Mouse (Mus musculus): Measurements from ENCODE around the gene Zbtb41. TPM values are rescaled to one million over a fixed set of nuclear protein-coding genes. Genes with fewer than 3 reads are reported as not detected.
"Not testable (repeated sequence)": the region's sequence is repeated elsewhere in the genome, so short reads cannot be mapped to it uniquely, and the experiment has no call there.

Zbtb41 gene
- 10.6 and 13.6 TPM in 2 replicates for polyA plus RNA-seq (2016; fragmentation: Nextera tagmentation; extraction: Ambion mirVana)

DNA sequence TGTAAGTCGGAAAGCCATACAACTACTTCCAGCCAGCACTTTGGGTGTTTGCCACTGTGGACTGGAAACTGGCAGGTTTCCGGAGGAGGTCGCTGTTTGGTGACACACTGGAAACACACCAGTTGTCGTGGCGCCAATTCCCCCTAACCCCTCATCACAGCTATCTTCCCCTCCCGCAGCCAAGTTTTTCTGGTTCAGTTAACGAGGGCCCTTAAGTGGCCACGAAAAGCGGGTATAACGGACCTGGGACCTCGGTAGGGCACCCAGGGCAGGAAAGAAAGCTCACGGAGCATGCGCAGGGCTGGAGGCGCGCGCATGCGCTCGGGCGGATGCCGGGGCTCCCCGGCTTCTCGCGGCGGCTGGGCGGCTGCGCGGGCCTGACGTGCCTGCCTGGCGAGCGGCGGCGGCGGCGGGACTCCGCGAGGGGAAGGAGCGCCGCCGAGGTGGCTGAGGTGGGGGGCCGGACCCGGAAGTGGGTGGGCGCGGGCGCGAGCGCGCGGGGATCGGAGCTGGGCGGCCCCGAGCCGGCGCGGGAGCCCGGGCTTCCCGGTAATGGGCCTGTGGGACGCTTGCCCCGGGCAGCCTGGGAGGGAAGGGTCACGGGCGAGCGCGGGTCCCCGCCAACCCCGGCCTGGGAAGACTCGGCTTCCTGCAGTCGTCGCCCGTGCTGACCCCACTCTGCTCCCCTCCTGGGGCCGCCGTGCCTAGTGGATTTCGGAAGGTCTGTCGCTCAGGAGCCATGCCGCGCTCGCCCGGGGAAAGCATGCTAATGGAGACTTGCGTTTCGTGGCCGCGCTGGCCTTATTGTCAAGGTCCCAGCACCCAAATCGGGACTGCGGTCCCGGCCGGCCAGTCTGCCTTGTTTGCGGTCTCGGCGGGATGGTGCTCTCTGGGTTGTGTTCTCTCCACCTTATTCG, at the start of gene Zbtb41:
Gene Zbtb41, plus strand, starts transcription at position 414 of the 917 bp plus-strand sequence.
- peak; percentile 91 for DNase-seq (ENCODE audit: low spot score)
- H3K27ac ChIP-seq (replicated peaks): peak within 1 kb of the TSS; percentile 98
- H3K4me1 ChIP-seq: peaks cover 46% of the 10 kb centered on the region
- peak within 1 kb of the TSS; percentile 89 for H3K4me3 ChIP-seq
- H3K27me3 ChIP-seq (ENCODE audit: low read depth, poor library complexity, severe bottlenecking): no peaks in the 10 kb centered on the region
- WGBS: under 1% methylated on average over 84 of the region's 88 CpGs
- peaks cover 14% of the 10 kb centered on the region for H3K36me3 ChIP-seq
- no peaks in the 10 kb centered on the region for H3K9me3 ChIP-seq (replicated peaks)

DNA sequence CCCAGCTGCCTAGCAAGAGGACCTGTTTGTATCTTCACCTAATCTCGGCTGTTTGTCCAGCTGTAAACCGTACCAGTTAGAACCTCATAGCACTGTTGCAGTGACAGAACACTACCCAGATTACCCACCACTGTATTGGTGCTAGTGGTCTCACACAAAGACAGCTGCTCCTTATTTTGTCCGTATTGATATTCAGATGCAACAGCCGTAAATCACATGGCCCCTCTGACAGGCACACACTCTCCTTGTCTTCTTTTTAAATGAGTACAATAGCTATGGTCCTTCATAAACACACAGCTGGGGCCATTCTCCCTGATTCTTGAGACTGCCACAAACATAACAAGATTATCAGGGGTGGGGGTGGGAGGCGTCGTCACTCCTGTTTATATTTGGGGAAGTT, 46.2 kb upstream of the Zbtb41 start:
- DNase-seq (ENCODE audit: low spot score): peak; percentile 16
- H3K4me1 ChIP-seq: peaks cover 27% of the 10 kb centered on the region
- H3K9me3 ChIP-seq (replicated peaks): no peaks in the 10 kb centered on the region
- 31% methylated on average over 6 of the region's 6 CpGs for WGBS
- H3K27ac ChIP-seq (replicated peaks): peak overlapping the region; percentile 61
- no peaks in the 10 kb centered on the region for H3K27me3 ChIP-seq (ENCODE audit: low read depth, poor library complexity, severe bottlenecking)
- peak overlapping the region; percentile 42 for H3K4me3 ChIP-seq
- no peaks in the 10 kb centered on the region for H3K36me3 ChIP-seq

GRCm38 (mm10) chr1:139376638-139377286, 45.3 kb upstream of the Zbtb41 start, which contains the start of gene Crb1:
TSS of gene Crb1 (minus strand) at chr1:139377100.
- WGBS: 11% methylated on average over 5 of the region's 5 CpGs
- H3K4me1 ChIP-seq: peaks cover 27% of the 10 kb centered on the region
- H3K4me3 ChIP-seq: peak within 1 kb of the TSS; percentile 42
- H3K27ac ChIP-seq (replicated peaks): peak within 1 kb of the TSS; percentile 70
- H3K27me3 ChIP-seq (ENCODE audit: low read depth, poor library complexity, severe bottlenecking): no peaks in the 10 kb centered on the region
- H3K9me3 ChIP-seq (replicated peaks): no peaks in the 10 kb centered on the region
- H3K36me3 ChIP-seq: no peaks in the 10 kb centered on the region
- peak; percentile 31 for DNase-seq (ENCODE audit: low spot score)

DNA sequence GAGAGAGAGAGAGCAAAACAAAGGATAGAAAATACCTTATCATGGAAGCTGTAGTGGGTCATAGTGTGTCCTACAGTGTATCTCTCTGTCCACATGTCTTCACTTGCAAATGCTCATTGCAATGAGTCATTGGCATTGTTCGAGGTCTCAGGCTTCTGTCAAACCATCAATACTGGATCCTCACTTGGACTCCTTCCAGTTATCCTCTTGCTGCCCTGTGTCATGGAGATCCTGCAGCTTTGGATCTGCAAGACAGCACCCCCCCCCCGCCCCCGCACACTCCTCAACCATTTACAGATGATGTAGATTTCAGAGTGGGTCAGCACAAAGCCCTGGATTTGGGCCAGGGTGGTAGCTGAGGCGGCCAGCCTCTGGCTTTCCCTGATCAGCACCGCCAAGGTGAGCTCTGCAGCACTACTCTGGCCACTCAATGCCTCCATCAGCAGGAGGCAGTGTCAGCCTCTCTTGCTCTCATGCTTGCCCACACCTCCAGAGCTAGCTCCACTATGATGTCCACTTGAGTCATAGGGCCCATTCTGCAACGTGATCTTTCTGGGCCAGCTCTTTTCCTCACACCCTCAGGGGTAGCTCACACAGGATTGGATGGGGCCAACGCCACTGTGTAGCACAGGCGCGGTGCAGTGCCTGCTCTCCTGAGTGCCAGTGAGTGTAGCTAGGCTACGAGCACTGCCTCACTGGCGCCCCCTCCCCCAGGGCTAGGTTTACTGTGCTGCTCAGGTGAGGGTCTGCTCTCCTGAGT, 43.0 kb upstream of the Zbtb41 start:
- no peak for DNase-seq (ENCODE audit: low spot score)
- Histone ChIP-seq H3K36me3 (no peaks in the 10 kb centered on the region), H3K27me3 (ENCODE audit: low read depth, poor library complexity, severe bottlenecking) (no peaks in the 10 kb centered on the region), H3K27ac (replicated peaks) (no peak overlapping the region; the same call in 1 of the 2 replicates), H3K9me3 (replicated peaks) (no peaks in the 10 kb centered on the region), H3K4me1 (peaks cover 27% of the 10 kb centered on the region), H3K4me3 (no peak overlapping the region)
- 19% methylated on average over 11 of the region's 11 CpGs for WGBS

DNA sequence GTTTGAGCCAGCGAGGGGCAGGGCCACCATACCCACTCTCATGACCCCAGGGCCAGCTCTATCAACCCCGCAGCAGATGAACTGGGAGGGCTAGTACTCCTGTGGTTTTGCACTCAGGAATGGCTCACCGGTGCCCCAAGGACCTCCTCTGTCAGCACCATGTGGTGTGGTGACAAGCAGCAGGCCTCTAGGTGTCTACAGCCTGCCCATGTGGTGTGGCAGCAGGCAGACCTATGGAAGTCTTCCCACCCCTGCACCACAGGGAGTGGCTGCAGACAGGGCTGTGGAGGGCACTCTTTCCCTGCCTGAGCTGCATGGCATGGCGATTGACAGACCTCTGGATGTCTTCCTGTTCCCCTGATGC, 42.5 kb upstream of the Zbtb41 start:
- H3K9me3 ChIP-seq (replicated peaks): no peaks in the 10 kb centered on the region
- H3K27me3 ChIP-seq (ENCODE audit: low read depth, poor library complexity, severe bottlenecking): no peaks in the 10 kb centered on the region
- no peaks in the 10 kb centered on the region for H3K36me3 ChIP-seq
- H3K4me3 ChIP-seq: no peak overlapping the region
- 23% methylated on average over 4 of the region's 4 CpGs for WGBS
- H3K4me1 ChIP-seq: peaks cover 27% of the 10 kb centered on the region
- no peak overlapping the region; the same call in 1 of the 2 replicates for H3K27ac ChIP-seq (replicated peaks)
- DNase-seq (ENCODE audit: low spot score): no peak

DNA sequence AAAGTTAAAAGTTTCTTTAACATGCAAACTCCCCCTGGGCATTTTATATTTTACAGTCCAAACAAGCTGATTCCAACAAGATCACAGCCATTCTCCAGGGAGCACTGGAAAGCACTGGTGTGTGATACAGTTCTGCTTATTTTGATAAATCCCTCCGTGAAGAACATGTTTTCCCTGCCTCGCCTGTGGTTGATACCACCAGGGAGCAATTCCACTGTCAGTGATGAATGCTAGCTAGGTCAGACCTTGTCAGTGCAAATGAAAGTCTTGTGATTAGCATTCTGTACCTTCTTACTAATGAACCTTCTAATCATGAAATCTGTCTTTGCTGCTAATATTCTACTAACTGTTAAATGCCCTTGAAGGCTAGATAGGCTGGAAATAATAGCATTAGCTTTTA, 30.3 kb upstream of the Zbtb41 start:
- 67% methylated on average over 2 of the region's 2 CpGs for WGBS
- Histone ChIP-seq H3K27me3 (ENCODE audit: low read depth, poor library complexity, severe bottlenecking) (no peaks in the 10 kb centered on the region), H3K4me3 (no peak overlapping the region), H3K9me3 (replicated peaks) (no peaks in the 10 kb centered on the region), H3K4me1 (no peaks in the 10 kb centered on the region), H3K36me3 (no peaks in the 10 kb centered on the region), H3K27ac (replicated peaks) (no peak overlapping the region)
- no peak for DNase-seq (ENCODE audit: low spot score)

DNA sequence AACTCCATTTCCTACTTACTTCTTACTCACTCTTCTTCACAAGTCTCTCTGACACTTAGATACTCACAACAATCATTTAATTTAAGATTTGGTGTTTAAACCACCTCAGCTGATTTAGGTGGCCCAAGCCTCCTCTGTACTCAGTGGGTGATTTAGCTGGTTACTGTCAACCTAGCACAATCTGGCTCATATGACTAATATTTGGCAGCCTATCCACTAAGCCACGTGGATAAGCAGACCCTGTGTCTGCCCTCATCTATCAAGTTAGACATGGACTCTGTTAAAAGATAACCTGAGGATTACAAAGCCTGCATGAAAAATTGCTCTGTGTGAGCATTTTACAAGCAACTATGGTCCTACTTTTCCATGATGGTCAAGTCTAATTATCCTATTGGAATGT, 25.5 kb upstream of the Zbtb41 start:
- no peak overlapping the region for H3K4me3 ChIP-seq
- no peaks in the 10 kb centered on the region for H3K4me1 ChIP-seq
- no peak overlapping the region for H3K27ac ChIP-seq (replicated peaks)
- H3K9me3 ChIP-seq (replicated peaks): no peaks in the 10 kb centered on the region
- WGBS: 59% methylated on average over 1 of the region's 1 CpGs
- no peak for DNase-seq (ENCODE audit: low spot score)
- no peaks in the 10 kb centered on the region for H3K27me3 ChIP-seq (ENCODE audit: low read depth, poor library complexity, severe bottlenecking)
- no peaks in the 10 kb centered on the region for H3K36me3 ChIP-seq

GRCm38 (mm10) chr1:139405766-139406165, 16.3 kb upstream of the Zbtb41 start:
- Histone ChIP-seq H3K9me3 (replicated peaks) (no peaks in the 10 kb centered on the region), H3K4me1 (no peaks in the 10 kb centered on the region), H3K27me3 (ENCODE audit: low read depth, poor library complexity, severe bottlenecking) (no peaks in the 10 kb centered on the region), H3K36me3 (no peaks in the 10 kb centered on the region), H3K4me3 (no peak overlapping the region), H3K27ac (replicated peaks) (no peak overlapping the region)
- no peak for DNase-seq (ENCODE audit: low spot score)

- H3K27me3 ChIP-seq (ENCODE audit: low read depth, poor library complexity, severe bottlenecking): no peaks in the 10 kb centered on the region
- no peak for DNase-seq (ENCODE audit: low spot score)
- H3K4me3 ChIP-seq: no peak overlapping the region
- no peaks in the 10 kb centered on the region for H3K36me3 ChIP-seq
- no peak overlapping the region for H3K27ac ChIP-seq (replicated peaks)
- H3K4me1 ChIP-seq: no peaks in the 10 kb centered on the region
- 59% methylated on average over 5 of the region's 5 CpGs for WGBS
- H3K9me3 ChIP-seq (replicated peaks): no peaks in the 10 kb centered on the region
Measured at GRCm38 (mm10) chr1:139407701-139408100, 14.4 kb upstream of the Zbtb41 start.

DNA sequence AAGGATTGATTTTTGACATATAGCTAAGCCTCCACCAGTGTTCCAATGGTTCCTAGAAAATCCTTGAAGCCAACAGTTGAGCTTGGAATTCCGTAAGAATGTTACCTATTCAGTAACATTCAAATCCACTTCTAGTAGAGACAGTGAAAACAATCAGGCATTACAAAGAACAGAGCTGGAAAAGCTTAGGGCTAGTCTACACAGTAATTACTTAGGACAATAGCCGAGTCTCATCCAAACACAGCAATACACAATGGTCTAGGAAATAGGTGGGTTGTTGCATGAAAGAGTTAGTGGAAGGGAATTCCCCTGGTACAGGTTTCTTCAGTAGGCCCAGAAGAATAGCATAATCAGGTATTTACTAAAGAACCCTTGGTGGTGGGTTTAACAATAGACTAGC, 9.7 kb upstream of the Zbtb41 start:
- not testable (repeated sequence) for H3K4me3 ChIP-seq; H3K36me3 ChIP-seq; H3K27ac ChIP-seq (replicated peaks); H3K9me3 ChIP-seq (replicated peaks); H3K4me1 ChIP-seq; DNase-seq (ENCODE audit: low spot score); H3K27me3 ChIP-seq (ENCODE audit: low read depth, poor library complexity, severe bottlenecking)
- WGBS: 84% methylated on average over 2 of the region's 2 CpGs

- H3K4me3 ChIP-seq: no peak overlapping the region
- no peaks in the 10 kb centered on the region for H3K4me1 ChIP-seq
- H3K36me3 ChIP-seq: no peaks in the 10 kb centered on the region
- no peak for DNase-seq (ENCODE audit: low spot score)
- no peak overlapping the region for H3K27ac ChIP-seq (replicated peaks)
- no peaks in the 10 kb centered on the region for H3K9me3 ChIP-seq (replicated peaks)
- no peaks in the 10 kb centered on the region for H3K27me3 ChIP-seq (ENCODE audit: low read depth, poor library complexity, severe bottlenecking)
- WGBS: 84% methylated on average over 3 of the region's 3 CpGs
Measured at GRCm38 (mm10) chr1:139413465-139413864, 8.6 kb upstream of the Zbtb41 start.

DNA sequence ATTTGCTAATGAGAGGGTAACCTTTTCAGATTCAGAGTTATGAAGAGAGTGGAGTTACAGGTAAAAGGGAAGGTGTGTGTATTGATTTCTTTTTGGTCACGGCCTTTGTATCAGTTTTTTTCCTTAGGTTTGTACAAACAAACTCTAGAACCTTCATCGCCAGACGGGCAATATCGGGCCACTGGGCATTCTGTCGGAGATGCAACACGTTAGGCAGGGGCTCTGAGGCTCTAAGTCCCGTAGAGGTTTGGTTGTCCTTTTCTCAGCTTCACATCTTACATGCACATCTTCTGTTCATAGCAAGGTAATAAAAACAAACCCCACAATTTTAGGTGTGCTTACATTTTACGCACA, 590 bp upstream of the Zbtb41 start:
- H3K4me1 ChIP-seq: peaks cover 41% of the 10 kb centered on the region
- H3K27ac ChIP-seq (replicated peaks): peak overlapping the region; percentile 98
- no peaks in the 10 kb centered on the region for H3K27me3 ChIP-seq (ENCODE audit: low read depth, poor library complexity, severe bottlenecking)
- H3K4me3 ChIP-seq: peak overlapping the region; percentile 89
- H3K36me3 ChIP-seq: peaks cover 12% of the 10 kb centered on the region
- H3K9me3 ChIP-seq (replicated peaks): no peaks in the 10 kb centered on the region
- 6% methylated on average over 8 of the region's 8 CpGs for WGBS
- no peak for DNase-seq (ENCODE audit: low spot score)
